Mouse (Mus musculus): Measurements from ENCODE around the gene Angptl7. TPM values are rescaled to one million over a fixed set of nuclear protein-coding genes. Genes with fewer than 3 reads are reported as not detected.

Gene Angptl7
- total RNA-seq, 2 experiments from 2014 or later, result 0.58 TPM; not detected in 1

- ATAC-seq (replicated peaks; ENCODE audit: low FRiP score, poor library complexity, severe bottlenecking), result no peak
Observed at GRCm38 (mm10) chr4:148461772-148462171, 38.5 kb downstream of the Angptl7 start.

GRCm38 (mm10) chr4:148460656-148461284 lies 39.5 kb downstream of the Angptl7 start:
- no peak for ATAC-seq (replicated peaks; ENCODE audit: low FRiP score, poor library complexity, severe bottlenecking)

DNA sequence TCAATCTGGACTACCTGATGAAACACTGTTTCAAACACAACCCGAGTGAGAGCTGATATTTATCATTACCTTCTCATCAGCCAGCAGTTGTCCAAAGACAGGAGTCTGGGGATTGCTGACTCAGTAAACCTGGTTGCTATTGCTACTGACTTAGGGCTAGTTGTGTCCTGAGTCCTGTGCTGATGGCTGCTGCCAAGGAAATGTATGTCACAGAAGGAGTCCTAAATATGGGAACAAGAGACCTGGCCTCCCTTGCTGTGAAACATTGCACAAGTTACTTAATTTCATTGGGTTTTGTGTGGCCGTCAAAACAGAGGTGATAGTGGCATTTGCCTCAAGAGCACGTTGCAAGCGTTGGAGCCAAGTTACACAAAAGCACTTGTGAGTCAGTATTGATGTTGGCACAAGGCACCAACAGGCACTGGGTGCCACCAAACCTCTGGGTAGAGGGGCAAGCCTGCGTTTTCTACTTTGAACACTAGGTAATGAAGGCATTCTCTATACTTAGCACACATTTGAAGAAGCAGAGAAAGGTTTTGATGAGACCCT lies 44.7 kb downstream of the Angptl7 start:
- no peak for ATAC-seq (replicated peaks; ENCODE audit: low FRiP score, poor library complexity, severe bottlenecking)

DNA sequence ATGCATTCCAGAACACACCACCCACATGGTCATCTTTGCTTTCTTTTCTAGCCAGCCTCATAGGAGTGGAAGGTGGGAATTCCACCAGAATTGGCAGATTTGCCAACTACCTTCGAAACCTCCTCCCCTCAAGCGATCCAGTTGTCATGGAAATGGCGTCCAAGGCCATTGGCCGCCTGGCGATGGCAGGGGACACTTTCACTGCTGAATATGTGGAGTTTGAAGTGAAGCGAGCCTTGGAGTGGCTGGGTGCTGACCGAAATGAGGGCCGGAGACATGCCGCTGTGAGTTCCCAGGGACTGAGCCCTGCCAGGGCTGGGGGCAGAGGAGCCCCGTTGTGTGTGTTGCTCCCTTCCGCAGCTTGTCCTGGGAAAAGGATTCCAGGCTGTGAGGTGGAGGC lies 46.6 kb downstream of the Angptl7 start:
- no peak for ATAC-seq (replicated peaks; ENCODE audit: low FRiP score, poor library complexity, severe bottlenecking)

- no peak for ATAC-seq (replicated peaks; ENCODE audit: low FRiP score, poor library complexity, severe bottlenecking)
Observed at GRCm38 (mm10) chr4:148448853-148449245, 51.4 kb downstream of the Angptl7 start.

DNA sequence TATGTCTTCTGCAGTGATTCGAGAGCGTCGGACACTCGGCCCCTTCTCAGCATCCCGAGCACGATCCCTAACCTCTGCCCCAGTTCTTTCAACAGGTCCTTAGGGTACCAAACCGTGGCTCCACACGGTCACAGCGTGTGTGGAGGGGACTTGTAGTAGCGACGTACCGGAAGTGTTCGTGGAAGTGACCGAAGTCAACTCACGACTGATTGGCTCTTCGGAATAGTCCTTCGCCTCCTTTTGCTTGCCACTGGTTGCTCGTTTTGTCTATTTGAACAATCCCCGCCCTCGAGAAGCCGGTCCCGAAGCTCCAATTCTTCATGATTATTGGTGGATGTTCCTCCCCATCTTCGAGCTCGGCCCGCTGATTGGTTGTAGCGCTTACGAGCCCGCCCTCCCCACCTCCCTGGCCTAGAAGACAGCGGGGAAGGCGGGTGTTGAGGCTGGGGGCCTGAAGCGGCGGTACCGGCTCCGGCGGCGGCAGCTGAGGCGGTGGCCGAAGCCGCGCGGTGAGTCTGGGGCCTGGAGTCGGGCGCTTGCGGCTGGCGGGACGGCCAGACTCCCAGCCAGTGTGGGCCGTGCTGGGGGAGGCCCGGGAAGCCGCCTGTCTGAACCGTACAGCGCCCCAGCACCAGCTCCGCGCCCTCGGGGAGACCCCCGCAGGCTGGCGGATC lies 51.9 kb downstream of the Angptl7 start, which contains the start of gene Mtor:
TSS of gene Mtor (plus strand) at position 433 of the 674 bp plus-strand sequence.
- peak; percentile 93 for ATAC-seq (replicated peaks; ENCODE audit: low FRiP score, poor library complexity, severe bottlenecking)

Other genes starting within 250 kb of the Angptl7 start
- not detected in 2 replicates for gene Disp3, start 212.5 kb downstream of the Angptl7 start, total RNA-seq (2015; ENCODE audit: low replicate concordance)
- gene Disp3, start 212.5 kb downstream of the Angptl7 start, total RNA-seq (2017; ENCODE audit: low replicate concordance), result not detected in 2 replicates
- 0.77 and 2.3 TPM in 2 replicates for gene Ubiad1, start 55.7 kb downstream of the Angptl7 start, total RNA-seq (2015; ENCODE audit: low replicate concordance)
- 1.3 and 4.9 TPM in 2 replicates for gene Ubiad1, start 55.7 kb downstream of the Angptl7 start, total RNA-seq (2017; ENCODE audit: low replicate concordance)
- gene Mtor, start 51.8 kb downstream of the Angptl7 start, total RNA-seq (2015; ENCODE audit: low replicate concordance), result 4.6 and 5.4 TPM in 2 replicates
- 5.2 and 7.8 TPM in 2 replicates for gene Mtor, start 51.8 kb downstream of the Angptl7 start, total RNA-seq (2017; ENCODE audit: low replicate concordance)
- gene Exosc10, start 58.0 kb upstream of the Angptl7 start, total RNA-seq (2015; ENCODE audit: low replicate concordance), result 9.4 and 17.3 TPM in 2 replicates
- 11.2 and 16.9 TPM in 2 replicates for gene Exosc10, start 58.0 kb upstream of the Angptl7 start, total RNA-seq (2017; ENCODE audit: low replicate concordance)
- 25.7 and 26.5 TPM in 2 replicates for gene Srm, start 91.0 kb upstream of the Angptl7 start, total RNA-seq (2015; ENCODE audit: low replicate concordance)
- 2.4 and 9.6 TPM in 2 replicates for gene Srm, start 91.0 kb upstream of the Angptl7 start, total RNA-seq (2017; ENCODE audit: low replicate concordance)
- gene Masp2, start 102.1 kb upstream of the Angptl7 start, total RNA-seq (2015; ENCODE audit: low replicate concordance), result not detected in 2 replicates
- gene Masp2, start 102.1 kb upstream of the Angptl7 start, total RNA-seq (2017; ENCODE audit: low replicate concordance), result 0.28 TPM in 1 of 2 replicates, not detected in the other
- 83.6 and 89.4 TPM in 2 replicates for gene Tardbp, start 126.6 kb upstream of the Angptl7 start, total RNA-seq (2015; ENCODE audit: low replicate concordance)
- gene Tardbp, start 126.6 kb upstream of the Angptl7 start, total RNA-seq (2017; ENCODE audit: low replicate concordance), result 112 and 199 TPM in 2 replicates
- not detected in 2 replicates for gene Gm572, start 142.9 kb upstream of the Angptl7 start, total RNA-seq (2015; ENCODE audit: low replicate concordance)
- not detected in 2 replicates for gene Gm572, start 142.9 kb upstream of the Angptl7 start, total RNA-seq (2017; ENCODE audit: low replicate concordance)

Data from erythroblast, adult 5-6 weeks (primary cell).